In the genomic region with DNA sequence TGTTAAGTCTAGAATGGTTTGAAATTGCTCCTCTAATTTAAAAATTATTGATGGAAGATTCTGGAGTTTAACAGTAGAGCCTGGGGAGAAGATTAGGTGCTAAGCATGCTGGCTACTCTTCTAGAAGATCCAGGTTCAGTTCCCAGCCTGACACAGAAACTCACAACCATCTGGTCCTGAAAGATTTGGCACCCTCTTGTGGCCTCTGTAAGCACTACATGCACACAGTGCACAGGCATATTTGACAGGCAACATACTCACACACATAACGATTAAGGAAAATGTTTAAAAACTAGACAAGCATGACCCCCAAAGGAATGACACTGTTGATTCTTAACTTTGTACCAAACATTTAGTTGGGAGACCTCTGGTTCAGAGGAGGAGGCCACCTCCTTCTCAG, we compare ENCODE assay signal across 9 mouse cellular contexts. TPM values are rescaled to one million over a fixed set of nuclear protein-coding genes. Genes with fewer than 3 reads are reported as not detected.
DNase-seq lines count a peak whose midpoint lies in the region; ATAC-seq and TF ChIP-seq lines count a peak whose summit lies in the region.
"Had no signal": no experiment of that assay in that cellular context is flagged by ENCODE, and none has a peak within 500 bp of the region (broad histone marks: within the 10 kb centered on the region; RNA-seq: fewer than 3 reads in every experiment).

No protein-coding gene starts in this region.

- intact Hi-C loops in heart, postnatal 14 days (cut with DNase I) = no loop called here

- H3K27ac ChIP-seq in midbrain, embryonic 10.5 days (replicated peaks) = no peak overlapping the region
- H3K27ac ChIP-seq in midbrain, embryonic 13.5 days = no peak overlapping the region
- no peak overlapping the region for H3K27ac ChIP-seq in lung, postnatal 0 days (ENCODE audit: low read length)
- no peak overlapping the region for H3K27ac ChIP-seq in stomach, postnatal 0 days (replicated peaks)
- H3K27ac ChIP-seq: hindbrain, embryonic 15.5 days had no signal

- peaks cover 8% of the 10 kb centered on the region; the same call in 1 of the 2 replicates for H3K36me3 ChIP-seq in midbrain, embryonic 10.5 days
- peaks cover 15% of the 10 kb centered on the region for H3K36me3 ChIP-seq in midbrain, embryonic 13.5 days
- peaks cover 7% of the 10 kb centered on the region for H3K36me3 ChIP-seq in lung, postnatal 0 days (ENCODE audit: insufficient read depth, low read length)
- H3K36me3 ChIP-seq in stomach, postnatal 0 days (ENCODE audit: control insufficient read depth, insufficient read depth, low read length) = peaks cover 10% of the 10 kb centered on the region

- 88% methylated on average over 1 of the region's 1 CpGs for WGBS in midbrain, embryonic 10.5 days
- WGBS in midbrain, embryonic 13.5 days = 88% methylated on average over 1 of the region's 1 CpGs
- WGBS in lung, postnatal 0 days = 84% methylated on average over 1 of the region's 1 CpGs
- WGBS in stomach, postnatal 0 days = 79% methylated on average over 1 of the region's 1 CpGs

- no peak overlapping the region for H3K4me3 ChIP-seq in midbrain, embryonic 10.5 days
- H3K4me3 ChIP-seq in midbrain, embryonic 13.5 days (replicated peaks) = no peak overlapping the region
- no peak overlapping the region for H3K4me3 ChIP-seq in lung, postnatal 0 days (ENCODE audit: low read depth, low read length)
- no peak overlapping the region for H3K4me3 ChIP-seq in stomach, postnatal 0 days (ENCODE audit: low read depth, low read length)
- H3K4me3 ChIP-seq: hindbrain, embryonic 15.5 days had no signal

- H3K4me2 ChIP-seq in midbrain, embryonic 13.5 days (replicated peaks) = no peak overlapping the region
- H3K4me2 ChIP-seq in lung, postnatal 0 days (replicated peaks; ENCODE audit: low read depth, low read length) = no peak overlapping the region
- H3K4me2 ChIP-seq in stomach, postnatal 0 days (replicated peaks; ENCODE audit: low read depth) = no peak overlapping the region
- H3K4me2 ChIP-seq: hindbrain, embryonic 15.5 days had no signal

- H3K9me3 ChIP-seq in midbrain, embryonic 10.5 days (replicated peaks) = no peaks in the 10 kb centered on the region
- no peaks in the 10 kb centered on the region for H3K9me3 ChIP-seq in midbrain, embryonic 13.5 days
- no peaks in the 10 kb centered on the region for H3K9me3 ChIP-seq in lung, postnatal 0 days (ENCODE audit: low read length)
- H3K9me3 ChIP-seq in stomach, postnatal 0 days (ENCODE audit: control insufficient read depth, low read length) = no peaks in the 10 kb centered on the region
- H3K9me3 ChIP-seq: hindbrain, embryonic 15.5 days had no signal

- TF ChIP-seq CTCF in lung, postnatal 0 days (IDR thresholded peaks at IDR 0.05) = peak; percentile 79
- peak; percentile 79 for TF ChIP-seq CTCF in stomach, postnatal 0 days (IDR thresholded peaks at IDR 0.05; ENCODE audit: low read depth)

- ATAC-seq in cerebellum, adult (ENCODE audit: insufficient number of reproducible peaks, low FRiP score, low TSS enrichment) = no peak
- ATAC-seq in midbrain, embryonic 13.5 days = no peak
- ATAC-seq in lung, postnatal 0 days = no peak
- no peak for ATAC-seq in stomach, postnatal 0 days (ENCODE audit: low FRiP score, low TSS enrichment)

- no peaks in the 10 kb centered on the region for H3K27me3 ChIP-seq in midbrain, embryonic 10.5 days (ENCODE audit: low read depth, poor library complexity, severe bottlenecking)
- H3K27me3 ChIP-seq in midbrain, embryonic 13.5 days = no peaks in the 10 kb centered on the region
- no peaks in the 10 kb centered on the region for H3K27me3 ChIP-seq in lung, postnatal 0 days (replicated peaks; ENCODE audit: insufficient read depth, low read length)
- H3K27me3 ChIP-seq in stomach, postnatal 0 days (ENCODE audit: control insufficient read depth, insufficient read depth, low read length) = no peaks in the 10 kb centered on the region
- H3K27me3 ChIP-seq: hindbrain, embryonic 15.5 days had no signal

- no peaks in the 10 kb centered on the region for H3K4me1 ChIP-seq in midbrain, embryonic 10.5 days
- no peaks in the 10 kb centered on the region for H3K4me1 ChIP-seq in midbrain, embryonic 13.5 days (replicated peaks)
- H3K4me1 ChIP-seq in lung, postnatal 0 days (ENCODE audit: insufficient read depth, low read depth, low read length) = no peaks in the 10 kb centered on the region
- H3K4me1 ChIP-seq in stomach, postnatal 0 days (replicated peaks; ENCODE audit: control insufficient read depth, insufficient read depth) = no peaks in the 10 kb centered on the region
- H3K4me1 ChIP-seq: hindbrain, embryonic 15.5 days had no signal

- no peak overlapping the region for H3K9ac ChIP-seq in midbrain, embryonic 13.5 days (replicated peaks)
- H3K9ac ChIP-seq in lung, postnatal 0 days (replicated peaks; ENCODE audit: low read depth) = no peak overlapping the region
- H3K9ac ChIP-seq in stomach, postnatal 0 days (ENCODE audit: low read length) = no peak overlapping the region
- H3K9ac ChIP-seq: hindbrain, embryonic 15.5 days had no signal

- no peak for TF ChIP-seq EP300 in lung, postnatal 0 days (IDR thresholded peaks at IDR 0.05)
- no peak for TF ChIP-seq EP300 in stomach, postnatal 0 days (optimal IDR thresholded peaks at IDR 0.05)

- peak; percentile 42 to 65 for DNase-seq in cerebellum, postnatal 25 days
- peak; percentile 37 for DNase-seq in midbrain, embryonic 10.5 days (ENCODE audit: low spot score)
- peak; percentile 19 for DNase-seq in adrenal gland, adult 8-10 months
- DNase-seq in heart, postnatal 14 days = peak; percentile 56 to 64
- peak; percentile 41 for DNase-seq in lung, postnatal 0 days (ENCODE audit: low spot score)
- peak; percentile 66 for DNase-seq in stomach, postnatal 0 days (ENCODE audit: low spot score)

RNA-seq across cellular contexts. Expression of gene Prdm15, which starts 27.5 kb away (rescaled TPM):
- 13.4 and 14.8 TPM in 2 replicates for polyA plus RNA-seq in midbrain, embryonic 10.5 days (2016; fragmentation: Nextera tagmentation; extraction: Ambion mirVana)
- polyA plus RNA-seq in midbrain, embryonic 13.5 days (2015; fragmentation: Nextera tagmentation; extraction: Ambion mirVana) = 14.5 and 16.7 TPM in 2 replicates
- 10 to 100 TPM in 3 of 4 experiments, 1 to 10 TPM in 1; 8.8 to 17.4 (median 16.7) TPM for total RNA-seq in adrenal gland, adult 8-10 months (2022)
- 1 to 10 TPM; 5.7 to 7.6 TPM for total RNA-seq in heart, postnatal 14 days (2021)
- polyA plus RNA-seq in lung, postnatal 0 days (2015; fragmentation: Nextera tagmentation; extraction: Ambion mirVana) = 2.8 and 3.7 TPM in 2 replicates
- 2.2 and 2.4 TPM in 2 replicates for polyA plus RNA-seq in stomach, postnatal 0 days (2015; fragmentation: Nextera tagmentation; extraction: Ambion mirVana)
